Mouse (Mus musculus): ENCODE data around the gene Osbpl9. TPM values are rescaled to one million over a fixed set of nuclear protein-coding genes. Genes with fewer than 3 reads are reported as not detected.
A peak's percentile ranks its signal among the peaks of the same experiment; 100 is the strongest.

Gene Osbpl9
- polyA plus RNA-seq, 1 experiment from 2014 or later, result 65.8 TPM

DNA sequence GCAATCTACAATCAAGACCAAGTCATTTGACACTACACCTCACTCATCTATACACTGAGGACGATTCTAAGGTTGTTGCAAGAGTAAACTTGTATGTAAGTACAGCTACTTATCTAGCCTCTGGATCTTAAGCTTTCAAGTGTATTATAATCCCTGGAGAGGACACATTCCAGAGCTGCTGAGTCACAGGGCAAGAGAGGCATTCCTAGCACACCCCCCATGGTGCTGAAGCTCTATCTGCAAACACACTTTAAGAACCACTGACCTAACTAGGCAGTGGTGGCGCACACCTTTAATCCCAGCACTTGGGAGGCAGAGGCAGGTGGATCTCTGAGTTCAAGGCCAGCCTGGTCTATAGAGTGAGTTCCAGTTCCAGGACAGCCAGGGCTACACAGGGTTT, 51.9 kb downstream of the Osbpl9 start:
- Histone ChIP-seq H3K9ac (ENCODE audit: low read length) (no peak overlapping the region), H3K36me3 (ENCODE audit: control insufficient read depth, insufficient read depth, low read length) (no peaks in the 10 kb centered on the region), H3K27me3 (ENCODE audit: control insufficient read depth, insufficient read depth, low read length) (no peaks in the 10 kb centered on the region), H3K4me3 (replicated peaks; ENCODE audit: low read length) (no peak overlapping the region), H3K4me2 (ENCODE audit: low read depth, low read length) (no peak overlapping the region), H3K9me3 (replicated peaks; ENCODE audit: control insufficient read depth, low read length) (no peaks in the 10 kb centered on the region), H3K4me1 (ENCODE audit: control insufficient read depth, insufficient read depth, low read length) (peaks cover 7% of the 10 kb centered on the region; the same call in 1 of the 2 replicates), H3K27ac (ENCODE audit: low read length) (no peak overlapping the region)
- no peak for ATAC-seq (ENCODE audit: insufficient read depth, low FRiP score)
- 64% methylated on average over 2 of the region's 2 CpGs for WGBS

DNA sequence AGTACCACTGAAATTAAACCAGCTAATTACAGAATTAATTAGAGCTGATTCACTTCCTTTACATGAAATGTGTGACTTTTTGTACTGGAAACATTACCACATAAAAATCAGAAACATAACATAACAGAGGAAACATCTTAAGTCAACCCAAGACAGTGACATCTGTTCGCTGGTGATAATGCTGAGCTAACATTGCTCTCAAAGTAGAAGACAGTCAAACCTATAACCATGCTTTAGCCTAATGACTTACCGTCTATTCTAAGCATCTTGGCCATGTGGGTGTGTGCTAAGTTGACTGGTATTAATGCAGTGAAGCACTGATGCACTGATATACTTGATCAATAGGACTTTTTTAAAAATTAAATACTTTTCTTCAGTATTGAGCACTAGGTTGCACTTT, 52.7 kb downstream of the Osbpl9 start:
- no peak overlapping the region for H3K27ac ChIP-seq (ENCODE audit: low read length)
- no peak for ATAC-seq (ENCODE audit: insufficient read depth, low FRiP score)
- 75% methylated on average over 2 of the region's 2 CpGs for WGBS

DNA sequence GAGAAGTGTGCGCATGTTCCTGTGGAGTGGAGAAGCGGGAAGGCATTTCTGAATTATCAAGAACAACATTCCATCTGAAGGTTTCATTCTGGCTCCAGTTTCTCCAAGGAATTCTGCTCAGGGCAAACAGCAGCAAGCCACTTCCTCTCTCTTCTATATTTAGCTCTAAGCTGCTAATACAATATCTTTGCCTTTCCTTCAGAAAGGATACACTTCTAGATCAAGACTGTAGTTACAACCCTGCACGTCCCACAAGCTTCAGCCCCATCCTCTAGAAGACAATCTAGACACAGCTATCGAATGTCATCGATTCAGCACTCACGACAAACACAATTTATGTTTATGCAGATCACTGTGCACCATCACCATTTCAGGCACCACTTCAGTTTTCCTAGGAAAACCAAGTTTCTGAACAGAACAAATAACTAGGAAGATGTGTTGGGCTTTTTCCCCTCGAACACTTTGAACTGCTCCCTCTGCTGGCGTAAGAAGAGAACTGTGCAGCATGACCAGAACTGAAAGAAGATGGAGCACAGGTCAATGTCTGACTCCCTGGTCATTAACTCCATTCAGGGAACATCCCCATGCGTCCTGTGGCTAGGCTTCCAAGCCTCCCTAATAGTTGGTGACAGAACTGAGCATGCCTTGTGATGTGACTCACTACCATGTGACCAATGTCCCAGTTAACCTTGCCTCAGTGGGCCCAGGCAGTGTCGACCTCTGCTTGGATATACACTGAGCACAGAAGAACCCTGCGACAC, 54.6 kb downstream of the Osbpl9 start:
- peaks cover 12% of the 10 kb centered on the region; the same call in 1 of the 2 replicates for H3K4me1 ChIP-seq (ENCODE audit: control insufficient read depth, insufficient read depth, low read length)
- H3K9ac ChIP-seq (ENCODE audit: low read length), result no peak overlapping the region
- peak overlapping the region; percentile 25; the same call in 1 of the 2 replicates for H3K4me2 ChIP-seq (ENCODE audit: low read depth, low read length)
- H3K36me3 ChIP-seq (ENCODE audit: control insufficient read depth, insufficient read depth, low read length), result no peaks in the 10 kb centered on the region
- 0 out of 2 replicates have a peak, but pooled peaks have one; percentile 25 for ATAC-seq (ENCODE audit: insufficient read depth, low FRiP score)
- no peaks in the 10 kb centered on the region for H3K9me3 ChIP-seq (replicated peaks; ENCODE audit: control insufficient read depth, low read length)
- H3K27me3 ChIP-seq (ENCODE audit: control insufficient read depth, insufficient read depth, low read length), result no peaks in the 10 kb centered on the region
- peak overlapping the region; percentile 70 for H3K27ac ChIP-seq (ENCODE audit: low read length)
- H3K4me3 ChIP-seq (replicated peaks; ENCODE audit: low read length), result no peak overlapping the region
- 48% methylated on average over 11 of the region's 11 CpGs for WGBS

More for the DNA sequence above, 52.7 kb downstream of the Osbpl9 start:
- H3K27me3 ChIP-seq (ENCODE audit: control insufficient read depth, insufficient read depth, low read length), result no peaks in the 10 kb centered on the region
- no peak overlapping the region for H3K9ac ChIP-seq (ENCODE audit: low read length)
- no peak overlapping the region for H3K4me2 ChIP-seq (ENCODE audit: low read depth, low read length)
- no peaks in the 10 kb centered on the region for H3K36me3 ChIP-seq (ENCODE audit: control insufficient read depth, insufficient read depth, low read length)
- no peaks in the 10 kb centered on the region for H3K9me3 ChIP-seq (replicated peaks; ENCODE audit: control insufficient read depth, low read length)
- no peak overlapping the region for H3K4me3 ChIP-seq (replicated peaks; ENCODE audit: low read length)
- H3K4me1 ChIP-seq (ENCODE audit: control insufficient read depth, insufficient read depth, low read length), result peaks cover 4% of the 10 kb centered on the region; the same call in 1 of the 2 replicates

DNA sequence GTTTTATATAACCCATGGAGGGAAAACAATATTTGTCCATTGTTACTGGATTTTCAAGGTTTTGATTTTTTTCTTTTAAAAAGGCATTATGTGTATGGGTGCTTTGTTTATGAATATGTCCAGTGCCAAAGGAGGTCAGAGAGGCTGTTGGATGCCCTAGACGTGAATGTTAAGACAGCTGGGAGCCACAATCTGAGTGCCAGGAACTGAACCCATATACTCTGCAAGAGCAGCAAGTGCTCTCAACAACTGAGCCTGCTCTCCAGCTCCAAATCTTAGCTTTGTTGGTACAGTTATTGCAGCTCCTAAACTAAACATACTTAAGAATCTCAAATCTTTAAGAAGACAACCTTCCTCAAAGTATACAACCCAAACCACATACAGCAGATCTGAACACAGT, 59.0 kb downstream of the Osbpl9 start:
- Histone ChIP-seq H3K9me3 (replicated peaks; ENCODE audit: control insufficient read depth, low read length) (no peaks in the 10 kb centered on the region), H3K4me2 (ENCODE audit: low read depth, low read length) (no peak overlapping the region), H3K36me3 (ENCODE audit: control insufficient read depth, insufficient read depth, low read length) (no peaks in the 10 kb centered on the region), H3K4me1 (ENCODE audit: control insufficient read depth, insufficient read depth, low read length) (peaks cover 7% of the 10 kb centered on the region; the same call in 1 of the 2 replicates), H3K27ac (ENCODE audit: low read length) (no peak overlapping the region), H3K9ac (ENCODE audit: low read length) (no peak overlapping the region), H3K27me3 (ENCODE audit: control insufficient read depth, insufficient read depth, low read length) (no peaks in the 10 kb centered on the region), H3K4me3 (replicated peaks; ENCODE audit: low read length) (no peak overlapping the region)
- 48% methylated on average over 1 of the region's 1 CpGs for WGBS
- no peak for ATAC-seq (ENCODE audit: insufficient read depth, low FRiP score)

DNA sequence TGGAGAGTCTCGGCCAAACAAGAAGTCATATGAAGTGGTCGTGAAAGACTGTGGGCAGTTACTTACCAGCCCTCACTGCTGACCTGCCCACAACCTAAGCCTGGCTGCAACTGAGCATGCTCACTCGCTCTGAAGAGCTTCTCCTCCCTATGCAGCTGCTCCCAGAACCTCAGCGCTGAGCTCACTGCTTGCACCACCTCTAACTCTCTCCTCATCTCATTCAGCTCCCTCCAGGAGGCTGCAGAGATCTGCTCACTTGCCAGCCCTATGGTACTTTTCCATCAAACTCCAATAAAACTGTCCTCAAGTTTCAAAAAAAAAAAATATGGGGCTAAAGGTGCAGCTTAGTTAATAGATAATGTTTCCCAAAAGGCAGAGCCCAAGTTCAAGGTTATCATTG, 63.5 kb downstream of the Osbpl9 start:
- no peaks in the 10 kb centered on the region for H3K4me1 ChIP-seq (ENCODE audit: control insufficient read depth, insufficient read depth, low read length)
- H3K27ac ChIP-seq (ENCODE audit: low read length), result no peak overlapping the region
- H3K4me3 ChIP-seq (replicated peaks; ENCODE audit: low read length), result no peak overlapping the region
- H3K4me2 ChIP-seq (ENCODE audit: low read depth, low read length), result no peak overlapping the region
- 46% methylated on average over 4 of the region's 4 CpGs for WGBS
- no peak overlapping the region for H3K9ac ChIP-seq (ENCODE audit: low read length)
- no peaks in the 10 kb centered on the region for H3K9me3 ChIP-seq (replicated peaks; ENCODE audit: control insufficient read depth, low read length)
- no peaks in the 10 kb centered on the region for H3K36me3 ChIP-seq (ENCODE audit: control insufficient read depth, insufficient read depth, low read length)
- no peak for ATAC-seq (ENCODE audit: insufficient read depth, low FRiP score)
- H3K27me3 ChIP-seq (ENCODE audit: control insufficient read depth, insufficient read depth, low read length), result no peaks in the 10 kb centered on the region

DNA sequence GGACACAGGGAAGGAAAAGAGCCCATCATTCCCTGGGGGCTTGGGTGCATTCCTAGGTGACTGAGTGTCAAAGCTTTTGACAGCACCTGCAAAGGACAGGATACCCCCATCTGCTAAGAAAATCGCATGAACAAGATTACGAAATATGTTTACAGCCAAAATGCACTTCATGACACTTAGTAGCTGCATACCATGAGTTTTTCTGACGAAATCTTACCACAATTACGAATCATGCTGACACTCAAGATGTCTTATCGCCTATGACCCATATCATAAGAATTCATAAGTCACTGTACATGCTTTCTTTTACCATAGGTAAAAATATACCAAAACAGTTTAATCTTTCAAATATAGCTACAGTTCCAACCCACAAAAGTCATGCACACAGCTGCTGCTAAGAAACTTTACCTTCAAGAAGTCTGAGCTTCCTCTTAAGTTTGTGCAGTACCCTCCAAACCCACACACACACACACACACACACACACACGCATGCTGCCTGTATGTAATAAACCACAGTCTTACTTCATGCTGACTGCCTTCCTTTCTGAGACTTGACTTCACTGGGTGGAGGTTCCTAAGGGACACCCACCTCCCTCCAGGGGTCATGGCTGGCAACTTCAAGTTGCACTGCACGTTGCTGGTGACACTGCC, 65.5 kb downstream of the Osbpl9 start:
- no peaks in the 10 kb centered on the region for H3K4me1 ChIP-seq (ENCODE audit: control insufficient read depth, insufficient read depth, low read length)
- WGBS, result 75% methylated on average over 7 of the region's 7 CpGs
- H3K9me3 ChIP-seq (replicated peaks; ENCODE audit: control insufficient read depth, low read length), result no peaks in the 10 kb centered on the region
- ATAC-seq (ENCODE audit: insufficient read depth, low FRiP score), result no peak
- H3K27ac ChIP-seq (ENCODE audit: low read length), result no peak overlapping the region
- H3K4me2 ChIP-seq (ENCODE audit: low read depth, low read length), result no peak overlapping the region
- H3K36me3 ChIP-seq (ENCODE audit: control insufficient read depth, insufficient read depth, low read length), result no peaks in the 10 kb centered on the region
- H3K27me3 ChIP-seq (ENCODE audit: control insufficient read depth, insufficient read depth, low read length), result no peaks in the 10 kb centered on the region
- H3K9ac ChIP-seq (ENCODE audit: low read length), result no peak overlapping the region
- H3K4me3 ChIP-seq (replicated peaks; ENCODE audit: low read length), result no peak overlapping the region

DNA sequence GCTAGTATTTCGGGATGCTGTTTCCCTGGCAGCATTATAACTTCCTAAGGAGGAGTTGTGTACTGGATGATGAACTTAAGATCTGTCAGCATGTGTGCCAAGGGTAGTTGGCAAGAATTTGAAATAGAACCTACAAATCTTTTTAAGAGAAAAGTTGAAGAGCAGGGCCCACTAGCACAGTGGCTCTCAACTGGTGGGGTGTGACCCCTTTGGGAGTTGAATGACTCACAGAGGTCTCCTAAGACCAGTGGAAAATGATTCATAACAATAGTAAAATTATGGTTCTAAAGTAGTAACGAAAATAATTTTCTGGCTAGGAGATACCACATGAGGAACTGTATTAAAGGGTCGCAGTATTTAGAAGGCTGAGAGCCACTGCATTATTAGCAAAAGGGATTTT, 67.1 kb downstream of the Osbpl9 start:
- no peak overlapping the region for H3K4me3 ChIP-seq (replicated peaks; ENCODE audit: low read length)
- no peak overlapping the region for H3K9ac ChIP-seq (ENCODE audit: low read length)
- H3K36me3 ChIP-seq (ENCODE audit: control insufficient read depth, insufficient read depth, low read length), result no peaks in the 10 kb centered on the region
- WGBS, result 79% methylated on average over 3 of the region's 3 CpGs
- no peaks in the 10 kb centered on the region for H3K27me3 ChIP-seq (ENCODE audit: control insufficient read depth, insufficient read depth, low read length)
- no peaks in the 10 kb centered on the region for H3K4me1 ChIP-seq (ENCODE audit: control insufficient read depth, insufficient read depth, low read length)
- H3K4me2 ChIP-seq (ENCODE audit: low read depth, low read length), result no peak overlapping the region
- no peak for ATAC-seq (ENCODE audit: insufficient read depth, low FRiP score)
- no peaks in the 10 kb centered on the region for H3K9me3 ChIP-seq (replicated peaks; ENCODE audit: control insufficient read depth, low read length)
- H3K27ac ChIP-seq (ENCODE audit: low read length), result no peak overlapping the region

DNA sequence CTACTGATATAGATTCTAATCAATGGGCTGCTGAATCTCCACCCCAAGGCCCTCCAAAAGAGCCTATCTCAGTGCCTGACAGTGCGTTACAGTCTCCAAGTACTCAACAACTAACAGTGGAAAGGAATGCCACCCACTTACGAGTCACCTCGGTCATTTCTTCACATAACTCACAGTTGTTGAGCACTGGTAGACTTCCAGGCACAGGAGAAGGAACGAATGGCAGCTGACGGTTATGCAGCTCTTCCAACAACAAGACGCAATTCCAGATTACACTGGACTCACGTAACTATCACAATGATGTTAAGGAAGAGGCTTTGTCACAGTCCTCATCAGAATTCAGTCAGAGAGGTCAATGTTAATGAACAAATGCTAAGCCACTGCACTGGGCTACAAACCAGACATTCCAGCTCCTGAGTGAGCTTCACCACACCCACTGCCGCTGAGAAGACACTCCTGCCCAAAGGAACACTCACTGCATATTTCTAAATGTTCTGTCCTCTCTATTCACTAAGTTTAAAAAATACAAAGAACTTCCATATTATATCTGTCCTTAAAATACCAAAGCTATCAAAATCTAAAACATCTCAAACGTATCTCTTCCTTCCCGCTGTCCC, 70.7 kb downstream of the Osbpl9 start:
- H3K4me3 ChIP-seq (replicated peaks; ENCODE audit: low read length), result no peak overlapping the region
- no peak overlapping the region for H3K4me2 ChIP-seq (ENCODE audit: low read depth, low read length)
- no peaks in the 10 kb centered on the region for H3K4me1 ChIP-seq (ENCODE audit: control insufficient read depth, insufficient read depth, low read length)
- no peak overlapping the region for H3K27ac ChIP-seq (ENCODE audit: low read length)
- H3K9me3 ChIP-seq (replicated peaks; ENCODE audit: control insufficient read depth, low read length), result no peaks in the 10 kb centered on the region
- no peaks in the 10 kb centered on the region for H3K27me3 ChIP-seq (ENCODE audit: control insufficient read depth, insufficient read depth, low read length)
- no peak for ATAC-seq (ENCODE audit: insufficient read depth, low FRiP score)
- H3K9ac ChIP-seq (ENCODE audit: low read length), result no peak overlapping the region
- WGBS, result 88% methylated on average over 10 of the region's 10 CpGs
- no peaks in the 10 kb centered on the region for H3K36me3 ChIP-seq (ENCODE audit: control insufficient read depth, insufficient read depth, low read length)

DNA sequence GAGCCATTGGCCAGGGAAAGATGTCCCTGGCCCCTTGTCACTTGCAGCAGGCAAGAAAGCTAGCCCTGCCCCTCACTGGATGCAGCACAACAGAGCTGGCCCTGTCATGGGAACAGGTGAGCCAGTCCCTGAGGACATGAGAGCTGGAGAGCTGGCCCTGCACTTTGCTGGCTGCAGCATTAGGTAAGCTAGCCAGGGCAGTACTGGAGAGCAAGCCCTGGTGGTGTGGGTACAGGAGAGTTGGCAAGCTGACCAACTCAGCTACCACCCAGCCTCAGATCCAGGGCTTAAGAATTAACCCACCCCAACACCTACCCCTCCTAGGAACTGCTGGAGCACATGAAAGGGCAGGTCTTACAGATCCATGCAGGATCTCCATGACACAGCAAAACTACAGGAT, 73.1 kb downstream of the Osbpl9 start:
- no peaks in the 10 kb centered on the region for H3K4me1 ChIP-seq (ENCODE audit: control insufficient read depth, insufficient read depth, low read length)
- H3K27me3 ChIP-seq (ENCODE audit: control insufficient read depth, insufficient read depth, low read length), result no peaks in the 10 kb centered on the region
- no peaks in the 10 kb centered on the region for H3K9me3 ChIP-seq (replicated peaks; ENCODE audit: control insufficient read depth, low read length)
- H3K4me2 ChIP-seq (ENCODE audit: low read depth, low read length), result no peak overlapping the region
- no peaks in the 10 kb centered on the region for H3K36me3 ChIP-seq (ENCODE audit: control insufficient read depth, insufficient read depth, low read length)
- no peak for ATAC-seq (ENCODE audit: insufficient read depth, low FRiP score)
- H3K27ac ChIP-seq (ENCODE audit: low read length), result no peak overlapping the region
- H3K9ac ChIP-seq (ENCODE audit: low read length), result no peak overlapping the region
- H3K4me3 ChIP-seq (replicated peaks; ENCODE audit: low read length), result no peak overlapping the region
